Mouse (Mus musculus) right cerebral cortex, adult 18-20 months (tissue): ENCODE measurements around the gene Pkn1.

Experiments used
- DNase-seq: peaks from one replicate; pipeline ENCODE4 v3.0.0; 2022; ENCODE audit warnings: mixed read lengths

Pkn1 gene

GRCm38 (mm10) chr8:83652030-83652743 lies 46.8 kb downstream of the Pkn1 start, which contains the start of gene Gipc1:
Gene Gipc1, plus strand, starts transcription at chr8:83652677.
- peak; percentile 98 for DNase-seq

- no peak for DNase-seq
These were observed 49.3 kb downstream of the Pkn1 start for GRCm38 (mm10) chr8:83649699-83650098.

GRCm38 (mm10) chr8:83648031-83648430 lies 50.9 kb downstream of the Pkn1 start:
- DNase-seq = no peak

GRCm38 (mm10) chr8:83647511-83647910 lies 51.5 kb downstream of the Pkn1 start:
- DNase-seq = no peak

GRCm38 (mm10) chr8:83639649-83640048 lies 59.3 kb downstream of the Pkn1 start:
- DNase-seq = no peak

GRCm38 (mm10) chr8:83638856-83639255 lies 60.1 kb downstream of the Pkn1 start:
- DNase-seq = no peak

- DNase-seq = no peak
These were observed 66.8 kb downstream of the Pkn1 start for GRCm38 (mm10) chr8:83632083-83632707.

- DNase-seq = no peak
These were observed 73.2 kb downstream of the Pkn1 start for GRCm38 (mm10) chr8:83625676-83626299.

- no peak for DNase-seq
These were observed 74.2 kb downstream of the Pkn1 start for GRCm38 (mm10) chr8:83624739-83625138.

- DNase-seq = no peak
These were observed 75.4 kb downstream of the Pkn1 start for GRCm38 (mm10) chr8:83623549-83623948.

GRCm38 (mm10) chr8:83622389-83622989 lies 76.5 kb downstream of the Pkn1 start:
- DNase-seq = peak; percentile 94

- no peak for DNase-seq
These were observed 77.1 kb downstream of the Pkn1 start for GRCm38 (mm10) chr8:83621691-83622388.

- no peak for DNase-seq
These were observed 79.3 kb downstream of the Pkn1 start for GRCm38 (mm10) chr8:83619568-83620285.

- DNase-seq = no peak
These were observed 80.4 kb downstream of the Pkn1 start for GRCm38 (mm10) chr8:83618566-83618965.

GRCm38 (mm10) chr8:83617111-83617510 lies 81.9 kb downstream of the Pkn1 start:
- DNase-seq = peak; percentile 75

- DNase-seq = no peak
These were observed 82.4 kb downstream of the Pkn1 start for GRCm38 (mm10) chr8:83616625-83617024.
